Mouse (Mus musculus): Measurements from ENCODE around the gene Fignl1. TPM values are rescaled to one million over a fixed set of nuclear protein-coding genes. Genes with fewer than 3 reads are reported as not detected.

The Fignl1 gene
- total and polyA plus RNA-seq, 3 experiments, result 82.8 to 189 (median 98.5) TPM

DNA sequence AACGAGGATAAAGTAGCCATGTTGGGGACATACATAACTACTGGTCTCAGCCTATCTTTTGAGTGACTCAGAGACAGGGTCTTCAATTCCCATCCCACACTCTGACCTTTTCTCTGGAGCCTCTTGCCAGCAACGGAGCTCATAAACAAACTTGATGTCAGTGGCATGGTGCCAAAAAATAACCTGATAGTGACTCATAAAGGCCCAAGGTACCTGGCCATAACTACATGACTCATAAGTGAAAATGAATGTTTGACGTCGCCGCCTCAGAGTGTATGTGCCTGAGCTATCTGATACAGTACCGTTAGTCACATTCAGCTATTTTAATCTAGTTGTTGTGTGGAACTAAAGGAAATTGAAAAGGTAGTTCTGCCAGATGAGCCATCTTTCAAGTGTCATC lies 16.9 kb upstream of the Fignl1 start:
- no peaks in the 10 kb centered on the region for H3K36me3 ChIP-seq (replicated peaks in 1 of 2; ENCODE audit: control insufficient read depth in 1 of 2, insufficient read depth in 1 of 2, low read length in 1 of 2)
- H3K79me2 ChIP-seq (replicated peaks; ENCODE audit: control insufficient read depth, extremely low read depth, insufficient read depth, poor library complexity, severe bottlenecking), result no peaks in the 10 kb centered on the region
- no peak overlapping the region for H3K27ac ChIP-seq (ENCODE audit: insufficient read depth, low read depth)
- no peaks in the 10 kb centered on the region for H3K9me3 ChIP-seq (replicated peaks; ENCODE audit: low read length)
- DNase-seq (ENCODE audit: extremely low read depth), result no peak
- H3K27me3 ChIP-seq (replicated peaks), result no peaks in the 10 kb centered on the region
- no peak overlapping the region for H3K9ac ChIP-seq (ENCODE audit: insufficient read depth, low read depth)
- no peak for TF ChIP-seq USF2 (conservative IDR thresholded peaks at IDR 0.05; ENCODE audit: low read depth, low read length)
- TF ChIP-seq JUN (IDR thresholded peaks at IDR 0.05; ENCODE audit: insufficient read depth, low read depth, low read length), result peak; percentile 38
- TF ChIP-seq EP300 (IDR thresholded peaks at IDR 0.05; ENCODE audit: low read length), result 0 out of 2 replicates have a peak, but pooled peaks have one; percentile 7
- in situ Hi-C loops (cut with MboI; ENCODE audit: low pct_ligation_motif_present, low pct_unique_long_range_greater_than_20kb, low sequenced_read_pairs) (no loop called here), dilution Hi-C loops (cut with MboI; ENCODE audit: extremely low pct_ligation_motif_present, extremely low pct_unique_long_range_greater_than_20kb, low sequenced_read_pairs) (no loop called here)
- no peak overlapping the region for H3K4me3 ChIP-seq (replicated peaks in 1 of 3; ENCODE audit: low read depth in 2 of 3, low read length in 2 of 3, poor library complexity in 1 of 3)
- no peak overlapping the region for H3K4me2 ChIP-seq (ENCODE audit: insufficient read depth, low read depth, poor library complexity, severe bottlenecking)
- peaks cover 14 to 34% of the 10 kb centered on the region in 2 experiments for H3K4me1 ChIP-seq (ENCODE audit: control insufficient read depth in 1 of 2, insufficient read depth in 2 of 2)

DNA sequence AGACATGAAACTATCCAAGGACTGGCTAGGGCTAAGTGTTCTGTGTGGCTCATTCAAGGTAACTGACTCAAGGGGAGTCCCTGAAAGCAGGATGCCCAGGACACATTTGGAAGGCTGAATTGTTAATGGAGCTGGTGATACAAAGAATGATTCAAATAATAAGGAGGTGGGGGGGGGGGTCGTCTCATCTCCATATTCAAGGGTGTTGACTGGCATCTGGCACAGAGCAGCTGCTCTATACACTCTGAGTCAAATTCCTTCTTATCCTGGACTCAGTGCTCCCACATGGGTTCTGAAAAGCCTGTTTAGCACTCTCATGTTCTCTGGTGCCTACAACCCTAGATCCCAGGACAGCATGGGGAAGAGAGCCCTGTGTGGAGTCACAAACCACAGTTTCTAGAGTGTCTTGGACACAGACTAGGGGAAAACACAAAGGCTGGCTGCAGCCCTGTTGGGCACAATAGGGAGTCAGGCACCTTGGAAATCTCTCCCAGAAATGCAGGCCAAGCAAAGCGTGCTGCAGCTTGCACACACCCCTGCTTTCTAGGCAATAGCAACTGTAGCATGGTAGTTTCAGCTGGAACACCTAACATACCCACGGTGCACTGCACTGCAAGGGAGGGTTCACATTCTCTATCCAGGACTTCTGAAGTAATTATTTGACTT lies 16.3 kb upstream of the Fignl1 start:
- Histone ChIP-seq H3K9me3 (replicated peaks; ENCODE audit: low read length) (no peaks in the 10 kb centered on the region), H3K36me3 (replicated peaks in 1 of 2; ENCODE audit: control insufficient read depth in 1 of 2, insufficient read depth in 1 of 2, low read length in 1 of 2) (no peaks in the 10 kb centered on the region), H3K4me3 (replicated peaks in 1 of 3; ENCODE audit: low read depth in 2 of 3, low read length in 2 of 3, poor library complexity in 1 of 3) (no peak overlapping the region), H3K27me3 (replicated peaks) (no peaks in the 10 kb centered on the region), H3K9ac (ENCODE audit: insufficient read depth, low read depth) (no peak overlapping the region), H3K79me2 (replicated peaks; ENCODE audit: control insufficient read depth, extremely low read depth, insufficient read depth, poor library complexity, severe bottlenecking) (no peaks in the 10 kb centered on the region), H3K4me1 (ENCODE audit: control insufficient read depth in 1 of 2, insufficient read depth in 2 of 2) (peaks cover 15 to 40% of the 10 kb centered on the region in 2 experiments), H3K4me2 (ENCODE audit: insufficient read depth, low read depth, poor library complexity, severe bottlenecking) (no peak overlapping the region), H3K27ac (ENCODE audit: insufficient read depth, low read depth) (no peak overlapping the region)
- in situ Hi-C loops (cut with MboI; ENCODE audit: low pct_ligation_motif_present, low pct_unique_long_range_greater_than_20kb, low sequenced_read_pairs) (loop anchor here (25.0 kb wide), 3 partner anchors 387 to 712 kb away; no protein-coding TSS in a partner anchor), dilution Hi-C loops (cut with MboI; ENCODE audit: extremely low pct_ligation_motif_present, extremely low pct_unique_long_range_greater_than_20kb, low sequenced_read_pairs) (loop anchor here (25.0 kb wide), 1 partner anchor 137 kb away; no protein-coding TSS in a partner anchor)
- no peak for DNase-seq (ENCODE audit: extremely low read depth)
- no peak for TF ChIP-seq TBP (conservative IDR thresholded peaks at IDR 0.05; ENCODE audit: low read depth, low read length)
- TF ChIP-seq MAFK (IDR thresholded peaks at IDR 0.05; ENCODE audit: insufficient replicate concordance, low read length), result no peak
- no peak for TF ChIP-seq RCOR1 (conservative IDR thresholded peaks at IDR 0.05; ENCODE audit: low read depth, low read length)
- TF ChIP-seq GABPA (IDR thresholded peaks at IDR 0.05; ENCODE audit: insufficient replicate concordance, low read depth, low read length), result no peak
- TF ChIP-seq TCF12 (IDR thresholded peaks at IDR 0.05; ENCODE audit: low read depth, low read length), result no peak
- TF ChIP-seq EP300 (IDR thresholded peaks at IDR 0.05; ENCODE audit: low read length), result no peak
- TF ChIP-seq POLR2A (IDR thresholded peaks at IDR 0.05; ENCODE audit: low read depth, low read length), result no peak
- no peak for TF ChIP-seq USF1 (IDR thresholded peaks at IDR 0.05; ENCODE audit: low read depth, low read length)
- TF ChIP-seq MEF2A (IDR thresholded peaks at IDR 0.05; ENCODE audit: borderline replicate concordance, low read depth, low read length), result no peak
- no peak for TF ChIP-seq PAX5 (IDR thresholded peaks at IDR 0.05; ENCODE audit: low read length)
- no peak for TF ChIP-seq USF2 (conservative IDR thresholded peaks at IDR 0.05; ENCODE audit: low read depth, low read length)
- no peak for TF ChIP-seq MXI1 (IDR thresholded peaks at IDR 0.05; ENCODE audit: low read depth, low read length)
- TF ChIP-seq JUN (IDR thresholded peaks at IDR 0.05; ENCODE audit: insufficient read depth, low read depth, low read length), result no peak
- no peak for TF ChIP-seq ZC3H11A (IDR thresholded peaks at IDR 0.05; ENCODE audit: low read depth, low read length)
- no peak for TF ChIP-seq ZKSCAN1 (IDR thresholded peaks at IDR 0.05; ENCODE audit: borderline replicate concordance, low read depth, low read length)
- no peak for TF ChIP-seq MYC (IDR thresholded peaks at IDR 0.05; ENCODE audit: low read depth, low read length)
- no peak for TF ChIP-seq RAD21 (IDR thresholded peaks at IDR 0.05; ENCODE audit: low read depth, low read length)
